Mouse (Mus musculus) megakaryocyte, embryonic 14.5 days (primary cell): ENCODE results near the gene Ppargc1a. TPM values are rescaled to one million over a fixed set of nuclear protein-coding genes. Genes with fewer than 3 reads are reported as not detected.

Experiments used
- H3K27me3 ChIP-seq: replicated peaks from 2 replicates; pipeline ENCODE3; 2012; ENCODE audit warnings: inconsistent platforms
- H3K36me3 ChIP-seq: replicated peaks from 2 replicates; pipeline ENCODE3; 2012; ENCODE audit warnings: low read length, inconsistent platforms, mixed read lengths
- H3K4me1 ChIP-seq: 2 replicates; pipeline ENCODE4 v1.6.1; 2012; ENCODE audit warnings: inconsistent platforms
- H3K4me3 ChIP-seq: replicated peaks from 2 replicates; pipeline ENCODE3; 2012; ENCODE audit warnings: moderate library complexity, mild to moderate bottlenecking, inconsistent platforms
- H3K9me3 ChIP-seq: 2 replicates; pipeline ENCODE4 v1.6.1; 2012; ENCODE audit warnings: inconsistent platforms
- FLI1 ChIP-seq: IDR thresholded peaks from 2 replicates; pipeline ENCODE4 v1.6.1; 2012; ENCODE audit warnings: low read length, inconsistent platforms, mixed read lengths
- GATA1 ChIP-seq: IDR thresholded peaks from 3 replicates; pipeline ENCODE4 v1.6.1; 2012; ENCODE audit warnings: mixed read lengths, low read length, inconsistent platforms, borderline replicate concordance
- polyA plus RNA-seq: library from polyadenylated mRNA; stranded (reverse); fragments of >175 nt; gene quantifications from 2 replicates; pipeline ENCODE4 v1.2.3, GENCODE M21; 2012; ENCODE audit warnings: low replicate concordance; ENCODE audit not compliant: insufficient read depth

Ppargc1a gene
- polyA plus RNA-seq, 1 experiment: not detected

GRCm38 (mm10) chr5:51479859-51480258 lies 87.7 kb downstream of the Ppargc1a start:
- Histone ChIP-seq H3K27me3 (no peaks in the 10 kb centered on the region), H3K36me3 (no peaks in the 10 kb centered on the region), H3K4me1 (no peaks in the 10 kb centered on the region), H3K4me3 (no peak overlapping the region), H3K9me3 (no peaks in the 10 kb centered on the region)
- TF ChIP-seq GATA1: no peak
- TF ChIP-seq FLI1: no peak

- Histone ChIP-seq H3K4me1 (no peaks in the 10 kb centered on the region), H3K36me3 (no peaks in the 10 kb centered on the region), H3K27me3 (no peaks in the 10 kb centered on the region), H3K9me3 (no peaks in the 10 kb centered on the region), H3K4me3 (no peak overlapping the region)
- TF ChIP-seq GATA1 (no peak), FLI1 (no peak)
Observed at GRCm38 (mm10) chr5:51479456-51479855, 88.1 kb downstream of the Ppargc1a start.

- no peak overlapping the region for H3K4me3 ChIP-seq
- H3K4me1 ChIP-seq: no peaks in the 10 kb centered on the region
- TF ChIP-seq FLI1: no peak
- TF ChIP-seq GATA1: no peak
- no peaks in the 10 kb centered on the region for H3K36me3 ChIP-seq
- H3K27me3 ChIP-seq: no peaks in the 10 kb centered on the region
- peaks cover 7% of the 10 kb centered on the region for H3K9me3 ChIP-seq
Observed at GRCm38 (mm10) chr5:51478319-51478994, 89.1 kb downstream of the Ppargc1a start.

GRCm38 (mm10) chr5:51477140-51477539 lies 90.4 kb downstream of the Ppargc1a start:
- TF ChIP-seq GATA1: no peak
- no peak for TF ChIP-seq FLI1
- no peak overlapping the region for H3K4me3 ChIP-seq
- peaks cover 18% of the 10 kb centered on the region for H3K9me3 ChIP-seq
- no peaks in the 10 kb centered on the region for H3K36me3 ChIP-seq
- no peaks in the 10 kb centered on the region for H3K27me3 ChIP-seq
- no peaks in the 10 kb centered on the region for H3K4me1 ChIP-seq

- no peaks in the 10 kb centered on the region for H3K4me1 ChIP-seq
- H3K9me3 ChIP-seq: peaks cover 22% of the 10 kb centered on the region
- no peaks in the 10 kb centered on the region for H3K36me3 ChIP-seq
- H3K27me3 ChIP-seq: no peaks in the 10 kb centered on the region
- no peak overlapping the region for H3K4me3 ChIP-seq
- TF ChIP-seq GATA1 (no peak), FLI1 (no peak)
Observed at GRCm38 (mm10) chr5:51475034-51475541, 92.4 kb downstream of the Ppargc1a start.

- no peak overlapping the region for H3K4me3 ChIP-seq
- no peak for TF ChIP-seq GATA1
- no peak for TF ChIP-seq FLI1
- no peaks in the 10 kb centered on the region for H3K4me1 ChIP-seq
- H3K27me3 ChIP-seq: no peaks in the 10 kb centered on the region
- H3K9me3 ChIP-seq: peaks cover 22% of the 10 kb centered on the region
- H3K36me3 ChIP-seq: no peaks in the 10 kb centered on the region
Observed at GRCm38 (mm10) chr5:51471614-51472013, 95.9 kb downstream of the Ppargc1a start.

- H3K4me1 ChIP-seq: no peaks in the 10 kb centered on the region
- H3K36me3 ChIP-seq: no peaks in the 10 kb centered on the region
- H3K9me3 ChIP-seq: no peaks in the 10 kb centered on the region
- H3K4me3 ChIP-seq: no peak overlapping the region
- no peaks in the 10 kb centered on the region for H3K27me3 ChIP-seq
- TF ChIP-seq FLI1 (no peak), GATA1 (no peak)
Observed at GRCm38 (mm10) chr5:51466036-51466435, 101.5 kb downstream of the Ppargc1a start.

GRCm38 (mm10) chr5:51452033-51452432 lies 115.5 kb downstream of the Ppargc1a start:
- no peak overlapping the region for H3K4me3 ChIP-seq
- H3K9me3 ChIP-seq: no peaks in the 10 kb centered on the region
- H3K27me3 ChIP-seq: no peaks in the 10 kb centered on the region
- TF ChIP-seq FLI1 (no peak), GATA1 (no peak)
- no peaks in the 10 kb centered on the region for H3K36me3 ChIP-seq
- H3K4me1 ChIP-seq: no peaks in the 10 kb centered on the region

GRCm38 (mm10) chr5:51447631-51448030 lies 119.9 kb downstream of the Ppargc1a start:
- H3K36me3 ChIP-seq: no peaks in the 10 kb centered on the region
- no peaks in the 10 kb centered on the region for H3K9me3 ChIP-seq
- H3K27me3 ChIP-seq: no peaks in the 10 kb centered on the region
- no peaks in the 10 kb centered on the region for H3K4me1 ChIP-seq
- no peak for TF ChIP-seq GATA1
- no peak for TF ChIP-seq FLI1
- no peak overlapping the region for H3K4me3 ChIP-seq

GRCm38 (mm10) chr5:51446299-51447090 lies 121.0 kb downstream of the Ppargc1a start:
- TF ChIP-seq GATA1: no peak
- no peak overlapping the region for H3K4me3 ChIP-seq
- no peaks in the 10 kb centered on the region for H3K9me3 ChIP-seq
- H3K36me3 ChIP-seq: no peaks in the 10 kb centered on the region
- H3K27me3 ChIP-seq: no peaks in the 10 kb centered on the region
- no peaks in the 10 kb centered on the region for H3K4me1 ChIP-seq
